Mouse (Mus musculus) megakaryocyte, embryonic 14.5 days (primary cell): ENCODE measurements around the gene Tead4. TPM values are rescaled to one million over a fixed set of nuclear protein-coding genes. Genes with fewer than 3 reads are reported as not detected.

Source experiments
- H3K27me3 ChIP-seq: replicated peaks from 2 replicates; pipeline ENCODE3; 2012; ENCODE audit warnings: inconsistent platforms
- H3K36me3 ChIP-seq: replicated peaks from 2 replicates; pipeline ENCODE3; 2012; ENCODE audit warnings: low read length, inconsistent platforms, mixed read lengths
- H3K4me1 ChIP-seq: 2 replicates; pipeline ENCODE4 v1.6.1; 2012; ENCODE audit warnings: inconsistent platforms
- H3K4me3 ChIP-seq: replicated peaks from 2 replicates; pipeline ENCODE3; 2012; ENCODE audit warnings: moderate library complexity, mild to moderate bottlenecking, inconsistent platforms
- H3K9me3 ChIP-seq: 2 replicates; pipeline ENCODE4 v1.6.1; 2012; ENCODE audit warnings: inconsistent platforms
- FLI1 ChIP-seq: IDR thresholded peaks from 2 replicates; pipeline ENCODE4 v1.6.1; 2012; ENCODE audit warnings: low read length, inconsistent platforms, mixed read lengths
- GATA1 ChIP-seq: IDR thresholded peaks from 3 replicates; pipeline ENCODE4 v1.6.1; 2012; ENCODE audit warnings: mixed read lengths, low read length, inconsistent platforms, borderline replicate concordance
- polyA plus RNA-seq: library from polyadenylated mRNA; stranded (reverse); fragments of >175 nt; gene quantifications from 2 replicates; pipeline ENCODE4 v1.2.3, GENCODE M21; 2012; ENCODE audit warnings: low replicate concordance; ENCODE audit not compliant: insufficient read depth

Gene Tead4
- polyA plus RNA-seq, 1 experiment = 0.16 TPM

DNA sequence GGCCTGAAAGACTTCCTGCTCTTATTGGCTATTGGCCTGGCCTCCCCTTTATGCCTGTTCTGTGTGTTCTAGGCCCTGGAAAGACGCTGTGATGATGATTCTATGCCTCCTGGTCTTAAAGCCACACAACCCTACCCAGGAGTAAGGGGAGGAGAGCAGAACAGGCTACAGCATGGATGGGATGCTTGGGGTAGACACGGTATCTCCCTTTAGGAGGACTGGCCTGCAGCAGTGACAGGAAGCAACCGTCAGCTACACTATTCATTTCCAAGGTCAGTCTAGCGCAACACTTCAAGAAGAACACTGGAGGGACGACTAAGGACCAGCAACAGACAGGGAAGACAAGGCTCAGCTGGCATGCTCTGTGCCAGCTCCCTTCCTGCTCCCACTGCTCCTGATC is 119.4 kb downstream of the Tead4 start:
- H3K4me1 ChIP-seq = peaks cover 9% of the 10 kb centered on the region
- H3K4me3 ChIP-seq = no peak overlapping the region
- H3K27me3 ChIP-seq = peaks cover 65% of the 10 kb centered on the region
- no peaks in the 10 kb centered on the region for H3K36me3 ChIP-seq
- 0 out of 2 replicates have a peak, but pooled peaks cover under 1% of the 10 kb centered on the region for H3K9me3 ChIP-seq
- TF ChIP-seq GATA1 (no peak), FLI1 (no peak)

DNA sequence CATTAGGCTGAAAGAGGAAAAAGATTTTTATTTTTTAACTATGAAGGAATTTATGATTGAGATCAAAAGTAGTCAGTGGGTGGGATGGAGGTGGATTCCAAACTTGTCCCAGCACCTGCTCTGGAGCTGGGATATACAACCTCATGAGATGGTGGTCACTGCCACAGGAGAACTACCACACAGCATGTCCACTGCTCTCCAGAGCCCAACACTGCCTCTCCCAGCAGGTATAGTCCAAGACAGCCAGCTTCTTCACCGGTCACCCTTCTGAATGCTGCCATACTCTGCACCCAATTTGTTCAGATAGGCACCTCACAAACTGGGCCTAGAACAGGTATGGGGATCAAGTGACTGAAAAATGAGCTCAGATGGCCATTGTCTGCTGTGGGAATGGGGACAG is 121.0 kb downstream of the Tead4 start:
- Histone ChIP-seq H3K4me3 (no peak overlapping the region), H3K36me3 (no peaks in the 10 kb centered on the region), H3K27me3 (peaks cover 63% of the 10 kb centered on the region), H3K9me3 (0 out of 2 replicates have a peak, but pooled peaks cover 4% of the 10 kb centered on the region), H3K4me1 (peaks cover 9% of the 10 kb centered on the region)
- TF ChIP-seq FLI1 = no peak
- TF ChIP-seq GATA1 = no peak

GRCm38 (mm10) chr6:128179247-128179646 is 121.4 kb downstream of the Tead4 start:
- Histone ChIP-seq H3K36me3 (no peaks in the 10 kb centered on the region), H3K4me1 (peaks cover 9% of the 10 kb centered on the region), H3K9me3 (0 out of 2 replicates have a peak, but pooled peaks cover 4% of the 10 kb centered on the region), H3K27me3 (peaks cover 63% of the 10 kb centered on the region), H3K4me3 (no peak overlapping the region)
- TF ChIP-seq FLI1 = no peak
- TF ChIP-seq GATA1 = no peak

DNA sequence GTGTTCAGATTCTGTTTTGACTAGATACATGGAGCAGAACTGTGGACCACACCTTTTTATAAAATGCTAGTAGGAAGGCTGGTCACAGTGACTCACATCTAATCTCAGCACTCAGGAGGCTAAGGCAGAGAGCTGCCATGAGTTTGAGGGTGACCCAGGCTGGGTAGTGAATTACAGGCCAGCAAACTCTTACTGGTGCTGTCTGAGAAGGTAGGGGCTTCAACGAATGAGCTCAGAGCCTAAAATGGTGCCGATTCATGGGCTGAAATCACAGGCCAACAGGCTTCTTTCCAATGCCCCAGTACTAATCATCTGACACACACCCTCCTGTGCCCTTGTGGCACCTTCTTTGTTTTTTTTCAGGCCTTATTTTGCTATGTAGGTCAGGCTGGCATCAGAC is 121.9 kb downstream of the Tead4 start:
- 0 out of 2 replicates have a peak, but pooled peaks cover 4% of the 10 kb centered on the region for H3K9me3 ChIP-seq

More for the DNA sequence above, 121.9 kb downstream of the Tead4 start:
- TF ChIP-seq FLI1 (no peak), GATA1 (no peak)
- H3K27me3 ChIP-seq = peaks cover 66% of the 10 kb centered on the region
- H3K4me1 ChIP-seq = peaks cover 9% of the 10 kb centered on the region
- no peak overlapping the region for H3K4me3 ChIP-seq
- H3K36me3 ChIP-seq = no peaks in the 10 kb centered on the region

Other genes with a start within 250 kb of the Tead4 start
- 87.8 and 156 TPM in 2 replicates for gene Tspan9, start 157.2 kb downstream of the Tead4 start, polyA plus RNA-seq
- gene Tulp3, start 55.0 kb upstream of the Tead4 start, polyA plus RNA-seq = 2.8 TPM in 1 of 2 replicates, not detected in the other
- gene Rhno1, start 62.1 kb upstream of the Tead4 start, polyA plus RNA-seq = 24.9 and 30.5 TPM in 2 replicates
- 14.7 and 19.2 TPM in 2 replicates for gene Foxm1, start 62.1 kb upstream of the Tead4 start, polyA plus RNA-seq
- 0.18 TPM in 1 of 2 replicates, not detected in the other for gene Tex52, start 74.6 kb upstream of the Tead4 start, polyA plus RNA-seq
- not detected in 2 replicates for gene Gm44596, start 74.7 kb upstream of the Tead4 start, polyA plus RNA-seq
- not detected in 2 replicates for gene Nrip2, start 98.5 kb upstream of the Tead4 start, polyA plus RNA-seq
- gene Itfg2, start 124.1 kb upstream of the Tead4 start, polyA plus RNA-seq = 10.0 and 20.3 TPM in 2 replicates
- 174 and 185 TPM in 2 replicates for gene Fkbp4, start 137.9 kb upstream of the Tead4 start, polyA plus RNA-seq
- gene Pzp, start 225.9 kb upstream of the Tead4 start, polyA plus RNA-seq = not detected in 2 replicates